Mouse (Mus musculus) MEL (cell line): ENCODE data around the gene Dlx1.

Experiments
- CTCF ChIP-seq, 3 experiments: IDR thresholded peaks in 2 of 3; conservative IDR thresholded peaks in 1 of 3; 2 replicates each; pipeline ENCODE4 v1.5.1; 2011 to 2012; ENCODE audit warnings: low read length in 3 of 3, low read depth in 2 of 3, mild to moderate bottlenecking in 2 of 3, improper control_type of control experiment in 1 of 3, inconsistent platforms in 1 of 3, mixed read lengths in 1 of 3, moderate library complexity in 1 of 3; ENCODE audit not compliant: control insufficient read depth in 1 of 3, insufficient read depth in 1 of 3, poor library complexity in 1 of 3, severe bottlenecking in 1 of 3
- NRF1 ChIP-seq: IDR thresholded peaks from 2 replicates; pipeline ENCODE4 v1.6.1; 2014; ENCODE audit warnings: low read depth, mild to moderate bottlenecking, inconsistent platforms, low read length, improper control_type of control experiment, moderate library complexity; ENCODE audit not compliant: poor library complexity, insufficient read depth, severe bottlenecking
- POLR2A ChIP-seq, 2 experiments: IDR thresholded peaks; 2 replicates each; pipeline ENCODE4 v1.6.1; 2011 to 2012; ENCODE audit warnings: low read length in 2 of 2, mild to moderate bottlenecking in 2 of 2, control low read depth in 1 of 2, improper control_type of control experiment in 1 of 2, low read depth in 1 of 2, moderate library complexity in 1 of 2; ENCODE audit not compliant: control insufficient read depth in 1 of 2, insufficient read depth in 1 of 2, poor library complexity in 1 of 2

DNA sequence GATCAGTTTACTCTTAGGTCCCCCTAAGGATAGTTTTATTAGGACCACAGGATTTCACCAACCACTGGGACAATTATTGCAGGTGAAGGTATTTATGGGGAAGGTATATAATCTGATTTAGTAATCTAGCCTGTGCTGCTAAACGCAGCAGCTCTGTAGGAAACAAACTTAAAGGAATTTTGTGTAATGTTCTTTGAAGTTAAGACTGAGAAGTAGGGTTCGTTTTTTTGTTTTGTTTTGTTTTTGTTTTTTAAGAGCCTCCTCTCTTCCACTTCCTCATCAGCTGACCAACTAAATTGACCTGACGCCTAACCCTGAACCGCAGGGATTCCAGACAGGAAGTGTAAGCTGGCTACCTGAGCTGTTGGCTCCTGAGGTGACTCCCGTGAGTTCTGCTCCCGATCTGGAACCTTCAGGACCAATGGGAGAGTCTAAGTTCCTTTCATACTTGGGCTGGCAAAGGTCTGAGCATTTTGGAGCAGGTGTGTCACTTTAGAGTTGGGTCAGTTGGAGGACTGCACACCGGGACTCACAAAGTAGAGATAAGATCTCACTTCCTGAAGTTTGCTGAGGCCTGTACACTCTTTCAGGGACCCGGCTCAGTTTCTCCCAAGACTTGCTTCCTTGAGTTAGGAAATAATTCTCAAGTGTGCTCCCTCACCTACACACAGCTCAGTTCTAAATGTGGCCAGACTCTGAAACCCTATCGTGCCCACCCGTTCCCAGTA lies 1.2 kb upstream of the Dlx1 start:
- TF ChIP-seq CTCF (IDR thresholded peaks at IDR 0.05 in 2 of 3, conservative IDR thresholded peaks at IDR 0.05 in 1 of 3; ENCODE audit: control insufficient read depth in 1 of 3, insufficient read depth in 1 of 3, low read depth in 2 of 3, low read length in 3 of 3, poor library complexity in 1 of 3, severe bottlenecking in 1 of 3), result no peak
- 0 out of 4 replicates have a peak, but pooled peaks of 1 of the 2 experiments have one; percentile 5 for TF ChIP-seq POLR2A (IDR thresholded peaks at IDR 0.05; ENCODE audit: control insufficient read depth in 1 of 2, insufficient read depth in 1 of 2, low read depth in 1 of 2, low read length in 2 of 2, poor library complexity in 1 of 2)
- TF ChIP-seq NRF1, result no peak
